Mouse (Mus musculus): ENCODE data around the gene Plcd3. TPM values are rescaled to one million over a fixed set of nuclear protein-coding genes. Genes with fewer than 3 reads are reported as not detected.

Gene Plcd3
- polyA plus RNA-seq (2015; fragmentation: Nextera tagmentation; extraction: Ambion mirVana) = 1.8 and 2.0 TPM in 2 replicates

GRCm38 (mm10) chr11:103101481-103101865 lies at the start of gene Plcd3, which contains the start of gene Acbd4:
Gene Plcd3 (minus strand): TSS chr11:103101658.
Gene Acbd4 (plus strand): TSS chr11:103101682.
- peaks cover 9% of the 10 kb centered on the region; the same call in 1 of the 2 replicates for H3K27me3 ChIP-seq (replicated peaks)
- no peak within 1 kb of the TSS for H3K27ac ChIP-seq
- no peaks in the 10 kb centered on the region for H3K36me3 ChIP-seq
- peak within 1 kb of the TSS; percentile 59 for H3K4me3 ChIP-seq (replicated peaks)
- 0% methylated on average over 31 of the region's 34 CpGs for WGBS
- H3K9ac ChIP-seq = peak within 1 kb of the TSS; percentile 61
- H3K9me3 ChIP-seq = no peaks in the 10 kb centered on the region
- peaks cover 38% of the 10 kb centered on the region for H3K4me1 ChIP-seq (replicated peaks)
- peak within 1 kb of the TSS; percentile 95 for H3K4me2 ChIP-seq (replicated peaks)
- ATAC-seq = peak; percentile 52

DNA sequence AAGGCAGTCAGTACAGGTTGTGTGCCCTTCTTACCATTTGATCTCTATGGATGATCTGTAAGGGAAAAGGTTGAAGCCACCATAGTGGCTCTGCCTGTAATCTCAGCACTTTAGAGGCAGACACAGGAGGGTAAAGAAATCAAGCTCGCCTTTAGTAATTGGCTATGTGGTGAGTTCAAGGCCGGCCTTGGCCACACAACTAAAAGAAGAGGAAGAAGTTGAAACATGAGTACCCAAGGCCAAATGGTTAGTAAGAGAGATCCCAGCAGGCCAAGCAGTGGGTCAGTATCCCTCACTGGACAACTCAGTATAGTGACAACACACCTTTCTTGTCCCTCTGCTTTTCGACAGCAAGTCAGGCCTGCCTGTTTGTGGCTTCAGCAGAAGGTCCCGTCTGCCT lies 48.3 kb upstream of the Plcd3 start:
- no peak for ATAC-seq
- Histone ChIP-seq H3K36me3 (no peaks in the 10 kb centered on the region), H3K9me3 (no peaks in the 10 kb centered on the region), H3K4me3 (replicated peaks) (no peak overlapping the region), H3K27ac (no peak overlapping the region), H3K27me3 (replicated peaks) (no peaks in the 10 kb centered on the region), H3K4me2 (replicated peaks) (no peak overlapping the region), H3K4me1 (replicated peaks) (peaks cover 10% of the 10 kb centered on the region), H3K9ac (no peak overlapping the region)
- 92% methylated on average over 4 of the region's 4 CpGs for WGBS

DNA sequence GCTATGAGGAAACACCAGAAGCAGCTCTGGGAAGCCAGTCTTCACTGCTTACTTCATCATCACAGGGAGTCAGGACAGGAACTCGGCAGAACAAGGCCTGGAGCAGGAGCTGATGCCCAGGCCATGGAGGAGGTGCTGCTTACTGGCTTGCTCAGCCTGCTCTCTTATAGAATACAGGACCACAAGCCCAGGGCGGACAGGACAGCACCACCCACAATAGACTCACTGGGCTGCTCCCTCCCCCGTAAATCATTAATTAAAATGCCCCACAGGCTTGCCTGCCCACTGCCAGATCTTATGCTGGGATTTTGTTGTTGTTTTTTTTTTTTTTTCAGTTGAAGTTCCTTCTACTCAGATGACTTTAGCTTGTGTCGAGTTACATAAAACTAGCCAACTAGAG lies 46.3 kb upstream of the Plcd3 start:
- Histone ChIP-seq H3K9me3 (no peaks in the 10 kb centered on the region), H3K4me3 (replicated peaks) (no peak overlapping the region), H3K4me2 (replicated peaks) (no peak overlapping the region), H3K27me3 (replicated peaks) (no peaks in the 10 kb centered on the region), H3K9ac (no peak overlapping the region), H3K36me3 (no peaks in the 10 kb centered on the region), H3K4me1 (replicated peaks) (peaks cover 23% of the 10 kb centered on the region), H3K27ac (no peak overlapping the region)
- 56% methylated on average over 4 of the region's 4 CpGs for WGBS
- ATAC-seq = no peak

DNA sequence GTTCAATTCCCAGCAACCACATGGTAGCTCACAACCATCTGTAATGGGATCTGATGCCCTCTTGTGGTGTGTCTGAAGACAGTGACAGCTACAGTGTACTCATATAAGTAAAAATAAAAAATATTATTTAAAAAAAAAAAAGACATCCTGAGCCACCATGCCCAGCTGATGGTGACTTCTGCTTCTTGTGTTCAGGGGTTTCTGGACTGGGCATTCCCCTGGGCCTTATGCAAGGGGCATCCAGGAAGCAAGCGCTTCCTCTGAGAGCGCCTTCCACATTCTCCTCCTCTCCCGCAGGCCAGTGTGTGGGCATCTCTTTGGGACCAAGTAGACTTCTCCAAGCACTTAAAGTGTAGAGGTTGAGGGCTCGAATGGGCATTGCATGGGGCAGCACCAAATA lies 44.9 kb upstream of the Plcd3 start:
- whole genome bisulfite sequencing = 91% methylated on average over 4 of the region's 4 CpGs
- Histone ChIP-seq H3K4me2 (replicated peaks) (no peak overlapping the region), H3K4me1 (replicated peaks) (peaks cover 36% of the 10 kb centered on the region), H3K27me3 (replicated peaks) (no peaks in the 10 kb centered on the region), H3K9ac (no peak overlapping the region), H3K27ac (no peak overlapping the region), H3K36me3 (no peaks in the 10 kb centered on the region), H3K4me3 (replicated peaks) (no peak overlapping the region), H3K9me3 (no peaks in the 10 kb centered on the region)
- ATAC-seq = no peak

- ATAC-seq = 0 out of 2 replicates have a peak, but pooled peaks have one; percentile 7
- peak overlapping the region; percentile 62 for H3K27ac ChIP-seq
- H3K4me2 ChIP-seq (replicated peaks) = no peak overlapping the region
- H3K36me3 ChIP-seq = no peaks in the 10 kb centered on the region
- peaks cover 51% of the 10 kb centered on the region for H3K4me1 ChIP-seq (replicated peaks)
- no peak overlapping the region for H3K4me3 ChIP-seq (replicated peaks)
- no peaks in the 10 kb centered on the region for H3K9me3 ChIP-seq
- no peak overlapping the region for H3K9ac ChIP-seq
- no peaks in the 10 kb centered on the region for H3K27me3 ChIP-seq (replicated peaks)
- 44% methylated on average over 12 of the region's 12 CpGs for WGBS
Measured at GRCm38 (mm10) chr11:103144309-103145285, 43.1 kb upstream of the Plcd3 start.

- peak overlapping the region; percentile 96 for H3K27ac ChIP-seq
- H3K27me3 ChIP-seq (replicated peaks) = no peaks in the 10 kb centered on the region
- 25% methylated on average over 8 of the region's 8 CpGs for WGBS
- H3K4me2 ChIP-seq (replicated peaks) = peak overlapping the region; percentile 51
- H3K9ac ChIP-seq = no peak overlapping the region; the same call in 1 of the 2 replicates
- 0 out of 2 replicates have a peak, but pooled peaks cover 4% of the 10 kb centered on the region for H3K36me3 ChIP-seq
- peak; percentile 45 for ATAC-seq
- H3K4me3 ChIP-seq (replicated peaks) = peak overlapping the region; percentile 20
- no peaks in the 10 kb centered on the region for H3K9me3 ChIP-seq
- H3K4me1 ChIP-seq (replicated peaks) = peaks cover 51% of the 10 kb centered on the region
Measured at GRCm38 (mm10) chr11:103142441-103143182, 41.2 kb upstream of the Plcd3 start.

DNA sequence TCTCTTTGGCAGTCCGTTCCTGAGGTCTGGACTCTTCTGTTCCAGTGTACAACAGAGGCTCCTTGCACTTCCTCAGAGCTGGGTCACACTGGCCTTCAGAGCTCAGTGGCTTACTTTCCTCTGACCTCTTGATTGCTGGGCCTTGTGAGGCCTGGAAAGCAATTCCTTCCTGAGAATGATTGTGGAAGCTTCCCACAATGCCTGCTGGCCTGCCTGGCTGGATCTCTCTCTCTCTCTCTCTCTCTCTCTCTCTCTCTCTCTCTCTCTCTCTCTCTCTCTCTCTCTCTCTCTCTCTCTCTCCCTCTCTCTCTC lies 40.4 kb upstream of the Plcd3 start:
- ATAC-seq = no peak; the same call in 1 of the 2 replicates
- peak overlapping the region; percentile 96 for H3K27ac ChIP-seq
- no peaks in the 10 kb centered on the region for H3K27me3 ChIP-seq (replicated peaks)
- H3K4me1 ChIP-seq (replicated peaks) = peaks cover 48% of the 10 kb centered on the region
- H3K4me2 ChIP-seq (replicated peaks) = peak overlapping the region; percentile 48
- 0 out of 2 replicates have a peak, but pooled peaks cover 4% of the 10 kb centered on the region for H3K36me3 ChIP-seq
- WGBS = 29% methylated on average over 1 of the region's 1 CpGs
- H3K9ac ChIP-seq = peak overlapping the region; percentile 28
- H3K4me3 ChIP-seq (replicated peaks) = 0 out of 2 replicates have a peak overlapping the region, but pooled peaks have one; percentile 3
- H3K9me3 ChIP-seq = no peaks in the 10 kb centered on the region

DNA sequence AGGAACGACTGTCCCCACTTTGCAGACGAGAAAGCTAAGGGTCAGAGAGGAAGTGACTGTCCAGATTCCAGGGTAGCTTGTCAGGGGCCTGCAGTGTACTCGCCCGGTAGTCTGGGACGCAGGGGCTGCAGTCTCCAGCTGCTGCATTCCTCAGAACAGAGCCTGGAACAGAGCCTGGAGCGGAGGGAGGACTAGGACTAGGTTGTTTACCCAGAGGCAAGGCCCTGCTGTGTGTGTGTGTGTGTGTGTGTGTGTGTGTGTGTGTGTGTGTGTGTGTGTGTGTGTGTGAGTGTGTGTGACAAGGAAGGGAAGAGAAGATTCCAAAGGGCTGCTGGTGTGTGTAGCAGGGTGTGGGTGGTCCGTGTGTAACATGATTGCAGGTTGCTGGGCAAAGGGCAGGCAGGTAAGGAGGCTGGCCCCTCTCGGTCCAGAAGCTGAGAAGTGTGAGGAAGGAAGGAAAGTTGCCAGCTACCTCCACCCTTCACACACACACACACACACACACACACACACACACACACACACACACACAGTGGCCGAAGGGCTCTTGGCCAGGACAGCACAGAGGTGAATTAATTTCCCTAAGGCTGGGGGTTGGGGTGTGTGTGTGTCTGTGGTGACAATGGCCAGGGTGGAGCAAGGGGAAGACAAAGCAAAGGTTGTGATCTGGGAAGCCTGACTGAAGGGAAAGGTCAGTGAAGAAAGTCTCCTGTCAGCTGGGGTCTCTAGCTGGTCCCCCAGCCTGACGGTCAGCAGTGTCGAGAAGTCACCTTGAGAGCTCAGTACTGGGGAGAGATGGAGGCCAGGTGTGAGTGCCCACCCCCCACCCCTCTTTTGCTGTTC lies 39.9 kb upstream of the Plcd3 start:
- H3K36me3 ChIP-seq = 0 out of 2 replicates have a peak, but pooled peaks cover 4% of the 10 kb centered on the region
- H3K9ac ChIP-seq = peak overlapping the region; percentile 28
- peaks cover 48% of the 10 kb centered on the region for H3K4me1 ChIP-seq (replicated peaks)
- peak overlapping the region; percentile 96 for H3K27ac ChIP-seq
- H3K4me3 ChIP-seq (replicated peaks) = 0 out of 2 replicates have a peak overlapping the region, but pooled peaks have one; percentile 3
- peak overlapping the region; percentile 48 for H3K4me2 ChIP-seq (replicated peaks)
- WGBS = 12% methylated on average over 11 of the region's 11 CpGs
- no peaks in the 10 kb centered on the region for H3K9me3 ChIP-seq
- no peaks in the 10 kb centered on the region for H3K27me3 ChIP-seq (replicated peaks)
- ATAC-seq = peak; percentile 88

- peak; percentile 37 for ATAC-seq
- Histone ChIP-seq H3K27ac (peak overlapping the region; percentile 96), H3K4me3 (replicated peaks) (no peak overlapping the region), H3K4me1 (replicated peaks) (peaks cover 48% of the 10 kb centered on the region), H3K36me3 (0 out of 2 replicates have a peak, but pooled peaks cover 4% of the 10 kb centered on the region), H3K9ac (no peak overlapping the region), H3K27me3 (replicated peaks) (no peaks in the 10 kb centered on the region), H3K9me3 (no peaks in the 10 kb centered on the region), H3K4me2 (replicated peaks) (peak overlapping the region; percentile 36; the same call in 1 of the 2 replicates)
- 20% methylated on average over 6 of the region's 6 CpGs for WGBS
Measured at GRCm38 (mm10) chr11:103140763-103141100, 39.3 kb upstream of the Plcd3 start.

GRCm38 (mm10) chr11:103139951-103140762 lies 38.7 kb upstream of the Plcd3 start:
- WGBS = 69% methylated on average over 14 of the region's 14 CpGs
- Histone ChIP-seq H3K9me3 (no peaks in the 10 kb centered on the region), H3K27ac (peak overlapping the region; percentile 96), H3K4me1 (replicated peaks) (peaks cover 45% of the 10 kb centered on the region), H3K4me2 (replicated peaks) (peak overlapping the region; percentile 36; the same call in 1 of the 2 replicates), H3K36me3 (0 out of 2 replicates have a peak, but pooled peaks cover 4% of the 10 kb centered on the region), H3K27me3 (replicated peaks) (no peaks in the 10 kb centered on the region), H3K9ac (0 out of 2 replicates have a peak overlapping the region, but pooled peaks have one; percentile 3), H3K4me3 (replicated peaks) (no peak overlapping the region)
- ATAC-seq = no peak

Measured in intestine, embryonic 15.5 days (tissue).